Mouse (Mus musculus) heart, embryonic 10.5 days (tissue): ENCODE data around the gene Ppa1. TPM values are rescaled to one million over a fixed set of nuclear protein-coding genes. Genes with fewer than 3 reads are reported as not detected.

Source experiments
- DNase-seq: peaks from one replicate; pipeline ENCODE4 v3.0.0-alpha.2; 2017; ENCODE audit warnings: low spot score
- H3K27ac ChIP-seq: fragments of 300-500 bp; sonication (generic); 2 replicates; pipeline ENCODE4 v1.5.1; 2016; ENCODE audit warnings: mild to moderate bottlenecking
- H3K27me3 ChIP-seq: fragments of 300-500 bp; sonication (generic); 2 replicates; pipeline ENCODE4 v1.6.1; 2016; ENCODE audit warnings: mild to moderate bottlenecking; ENCODE audit not compliant: poor library complexity, insufficient read depth, severe bottlenecking
- H3K36me3 ChIP-seq: fragments of 300-500 bp; sonication (generic); 2 replicates; pipeline ENCODE4 v1.6.1; 2016; ENCODE audit warnings: mild to moderate bottlenecking, moderate library complexity
- H3K4me1 ChIP-seq: fragments of 300-500 bp; sonication (generic); 2 replicates; pipeline ENCODE4 v1.6.1; 2016; ENCODE audit warnings: mild to moderate bottlenecking
- H3K4me3 ChIP-seq: fragments of 300-500 bp; sonication (generic); 2 replicates; pipeline ENCODE4 v1.5.1; 2016; ENCODE audit warnings: mild to moderate bottlenecking, moderate library complexity
- H3K9me3 ChIP-seq: fragments of 300-500 bp; sonication (generic); 2 replicates; pipeline ENCODE4 v1.6.1; 2016; ENCODE audit warnings: mild to moderate bottlenecking, moderate library complexity
- WGBS: fragments of 180-500 bp; shearing (Covaris S2); methylation state at CpG from one replicate; pipeline ENCODE4 v1.1.7; 2016; 5-methylcytosine and 5-hydroxymethylcytosine counted together
- polyA plus RNA-seq: library from polyadenylated mRNA; unstranded; fragments of >200 nt; fragmentation: Nextera tagmentation; extraction: Ambion mirVana; gene quantifications from 2 replicates; pipeline ENCODE4 v1.2.1, GENCODE M21; 2016

Ppa1 gene
- polyA plus RNA-seq, 1 experiment from 2014 or later: 245 TPM

DNA sequence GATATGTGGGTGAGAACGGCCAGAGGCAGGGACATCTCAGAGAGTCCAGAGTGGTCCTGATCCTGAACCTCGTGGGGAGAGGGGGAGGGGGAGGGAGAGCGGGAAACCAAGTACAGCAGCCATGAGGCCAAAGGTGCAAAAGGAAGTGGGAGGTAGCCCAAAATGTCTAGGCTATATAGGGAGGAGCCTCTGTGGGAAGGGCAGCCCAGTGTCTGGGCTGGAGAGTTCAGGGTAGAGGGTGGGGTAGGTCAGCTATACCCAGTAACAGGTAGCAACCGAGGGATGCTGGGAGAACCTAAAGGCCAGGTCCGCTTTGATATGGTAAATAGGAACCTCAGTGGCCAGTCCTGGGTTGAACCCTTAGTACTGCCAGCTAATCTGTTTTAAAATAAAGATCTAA lies 23.6 kb upstream of the Ppa1 start:
- Histone ChIP-seq H3K4me3 (0 out of 2 replicates have a peak overlapping the region, but pooled peaks have one; percentile 62), H3K36me3 (no peaks in the 10 kb centered on the region), H3K27me3 (peaks cover 42% of the 10 kb centered on the region), H3K27ac (no peak overlapping the region), H3K9me3 (no peaks in the 10 kb centered on the region), H3K4me1 (peaks cover 40% of the 10 kb centered on the region)
- 26% methylated on average over 5 of the region's 5 CpGs for WGBS
- DNase-seq: no peak

DNA sequence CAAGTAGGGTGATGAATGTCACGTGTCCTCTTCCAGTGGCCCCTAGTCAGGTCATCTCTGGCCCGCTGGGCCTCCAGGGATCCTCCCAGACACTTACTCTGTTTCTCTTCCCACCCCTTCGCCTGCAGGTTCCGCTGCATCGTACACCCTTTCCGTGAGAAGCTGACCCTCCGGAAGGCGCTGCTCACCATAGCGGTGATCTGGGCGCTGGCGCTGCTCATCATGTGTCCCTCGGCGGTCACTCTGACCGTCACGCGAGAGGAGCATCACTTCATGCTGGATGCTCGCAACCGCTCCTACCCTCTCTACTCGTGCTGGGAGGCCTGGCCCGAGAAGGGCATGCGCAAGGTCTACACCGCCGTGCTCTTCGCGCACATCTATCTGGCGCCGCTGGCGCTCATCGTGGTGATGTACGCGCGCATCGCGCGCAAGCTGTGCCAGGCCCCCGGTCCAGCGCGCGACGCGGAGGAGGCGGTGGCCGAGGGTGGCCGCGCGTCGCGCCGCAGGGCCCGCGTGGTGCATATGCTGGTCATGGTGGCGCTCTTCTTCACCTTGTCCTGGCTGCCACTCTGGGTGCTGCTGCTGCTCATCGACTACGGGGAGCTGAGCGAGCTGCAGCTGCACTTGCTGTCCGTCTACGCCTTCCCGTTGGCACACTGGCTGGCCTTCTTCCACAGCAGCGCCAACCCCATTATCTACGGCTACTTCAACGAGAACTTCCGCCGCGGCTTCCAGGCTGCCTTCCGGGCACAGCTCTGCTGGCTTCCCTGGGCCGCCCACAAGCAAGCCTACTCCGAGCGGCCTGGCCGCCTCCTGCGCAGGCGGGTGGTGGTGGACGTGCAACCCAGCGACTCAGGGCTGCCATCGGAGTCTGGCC lies 22.7 kb upstream of the Ppa1 start:
- Histone ChIP-seq H3K4me1 (peaks cover 42% of the 10 kb centered on the region), H3K4me3 (peak overlapping the region; percentile 62), H3K27ac (peak overlapping the region; percentile 83), H3K27me3 (peaks cover 42% of the 10 kb centered on the region), H3K36me3 (no peaks in the 10 kb centered on the region), H3K9me3 (no peaks in the 10 kb centered on the region)
- WGBS: 2% methylated on average over 74 of the region's 74 CpGs
- no peak for DNase-seq

DNA sequence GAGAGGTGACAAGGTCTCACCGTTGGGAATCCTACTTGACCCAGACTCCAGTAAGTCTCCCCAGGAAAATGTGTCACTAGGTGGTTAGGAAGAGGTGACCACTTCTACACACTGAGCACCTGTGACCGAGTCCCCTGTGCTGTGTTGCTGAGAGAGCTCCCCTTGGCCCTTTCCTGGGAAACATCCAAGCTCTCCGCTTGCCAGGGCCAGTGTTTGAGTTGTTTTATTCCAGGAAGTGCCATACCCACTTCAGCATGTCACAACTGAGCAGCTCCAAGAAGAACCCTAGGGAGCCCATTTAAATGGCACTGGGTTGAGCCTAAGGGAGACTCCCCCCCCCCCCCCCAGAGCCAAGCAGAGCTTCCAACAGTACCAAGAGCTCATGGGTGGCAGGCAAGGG lies 21.8 kb upstream of the Ppa1 start:
- Histone ChIP-seq H3K4me1 (peaks cover 42% of the 10 kb centered on the region), H3K27me3 (peaks cover 42% of the 10 kb centered on the region), H3K27ac (peak overlapping the region; percentile 3; the same call in 1 of the 2 replicates), H3K9me3 (no peaks in the 10 kb centered on the region), H3K4me3 (peak overlapping the region; percentile 16; the same call in 1 of the 2 replicates), H3K36me3 (no peaks in the 10 kb centered on the region)
- DNase-seq: no peak
- WGBS: 85% methylated on average over 3 of the region's 3 CpGs

DNA sequence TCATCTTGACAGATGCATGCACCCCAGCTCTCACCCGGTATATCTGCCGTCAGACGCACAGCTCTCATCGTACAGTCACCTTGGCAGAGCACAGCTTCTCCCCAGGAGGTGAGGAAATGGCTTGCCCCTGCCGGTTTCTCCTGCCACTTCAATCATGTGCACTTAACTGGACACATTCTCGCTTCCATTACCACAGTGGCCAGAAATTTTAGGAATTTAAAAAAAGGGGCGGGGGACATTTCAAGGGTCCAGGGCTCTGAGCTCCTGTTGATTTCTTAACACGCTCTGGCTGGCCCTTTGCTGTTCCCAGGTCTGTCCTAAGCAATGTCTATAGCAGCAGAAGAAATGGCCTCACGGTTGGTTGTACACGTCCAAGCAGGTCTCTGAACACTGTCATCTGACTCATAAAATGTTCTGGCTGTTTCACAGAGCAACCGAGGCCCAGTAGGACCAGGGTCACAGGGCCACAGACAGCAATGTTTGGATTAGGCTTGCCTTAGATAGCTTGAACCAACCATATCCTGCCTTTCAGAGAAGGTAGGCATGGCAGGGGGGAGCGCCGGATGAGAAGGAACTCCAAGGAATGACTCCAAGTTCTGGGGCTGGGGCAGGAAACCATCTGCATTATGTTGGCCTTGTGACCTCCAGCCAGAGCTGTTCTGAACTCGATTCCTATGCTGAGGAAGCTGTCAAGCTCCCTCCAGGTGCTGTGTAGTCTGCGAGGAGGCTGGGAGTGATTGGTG lies 21.0 kb upstream of the Ppa1 start:
- WGBS: 39% methylated on average over 15 of the region's 15 CpGs
- Histone ChIP-seq H3K9me3 (no peaks in the 10 kb centered on the region), H3K36me3 (no peaks in the 10 kb centered on the region), H3K4me3 (peak overlapping the region; percentile 16; the same call in 1 of the 2 replicates), H3K27me3 (peaks cover 38% of the 10 kb centered on the region), H3K4me1 (peaks cover 42% of the 10 kb centered on the region), H3K27ac (peak overlapping the region; percentile 17)
- no peak for DNase-seq

DNA sequence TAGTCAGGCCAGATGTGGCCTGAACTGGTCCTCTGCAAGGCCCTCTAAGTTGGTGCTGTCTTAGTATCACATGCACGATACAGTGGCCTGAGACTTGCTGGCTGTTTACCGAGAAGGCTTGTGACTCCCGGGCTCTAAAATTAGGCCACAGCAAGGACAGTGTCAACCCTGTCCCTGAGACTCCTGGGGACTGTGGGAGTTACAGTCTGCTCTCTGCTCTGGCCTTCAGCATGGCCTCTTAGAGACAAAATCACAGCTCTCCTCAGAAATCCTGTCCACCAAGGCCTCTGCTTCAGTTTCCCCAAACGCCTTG lies 20.5 kb upstream of the Ppa1 start:
- no peak for DNase-seq
- Histone ChIP-seq H3K27ac (peak overlapping the region; percentile 17), H3K4me1 (peaks cover 42% of the 10 kb centered on the region), H3K27me3 (peaks cover 38% of the 10 kb centered on the region), H3K4me3 (no peak overlapping the region), H3K36me3 (no peaks in the 10 kb centered on the region), H3K9me3 (no peaks in the 10 kb centered on the region)
- 38% methylated on average over 4 of the region's 4 CpGs for WGBS

DNA sequence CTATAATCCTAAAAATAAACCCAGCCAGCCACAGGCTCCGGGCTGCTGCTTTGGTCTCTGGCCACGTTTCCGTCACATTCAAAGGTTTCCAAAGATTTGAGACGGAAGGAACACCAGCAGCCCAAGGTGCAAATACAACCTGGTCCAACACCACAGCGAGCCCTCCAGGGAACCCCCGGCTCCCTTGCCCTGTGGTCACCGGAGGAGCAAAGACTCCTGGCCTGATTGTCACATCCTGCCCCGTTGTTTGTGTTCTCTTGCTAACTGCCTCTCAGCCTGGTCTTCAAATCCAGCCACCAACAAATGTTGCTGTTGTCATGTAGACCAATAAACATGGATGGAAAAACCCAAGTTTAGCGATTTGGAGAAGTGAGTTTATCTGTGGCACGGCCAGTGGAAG lies 15.9 kb upstream of the Ppa1 start:
- 61% methylated on average over 10 of the region's 10 CpGs for WGBS
- no peak for DNase-seq
- Histone ChIP-seq H3K27ac (no peak overlapping the region), H3K36me3 (no peaks in the 10 kb centered on the region), H3K9me3 (no peaks in the 10 kb centered on the region), H3K4me3 (no peak overlapping the region), H3K27me3 (peaks cover 6% of the 10 kb centered on the region; the same call in 1 of the 2 replicates), H3K4me1 (peaks cover 13% of the 10 kb centered on the region)

DNA sequence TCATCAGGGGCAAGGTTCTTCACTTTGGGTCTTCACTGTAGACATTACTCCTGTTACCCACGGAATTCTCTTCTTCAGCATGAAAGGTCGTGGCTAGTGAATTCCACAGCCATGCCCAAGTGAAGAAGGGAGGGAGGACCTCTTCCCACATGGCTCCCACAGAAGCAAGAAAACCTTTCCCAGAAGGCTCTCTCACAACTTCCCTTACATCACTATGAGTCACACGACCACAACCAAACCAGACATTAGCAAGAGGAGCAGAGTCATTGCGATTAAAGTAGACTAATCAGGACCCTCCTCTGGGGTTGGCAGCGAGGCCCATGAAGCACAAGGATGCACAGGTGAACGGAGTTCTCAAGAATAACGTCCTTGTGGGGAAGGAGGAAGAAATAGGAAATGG lies 11.3 kb upstream of the Ppa1 start:
- Histone ChIP-seq H3K27me3 (peaks cover 6% of the 10 kb centered on the region; the same call in 1 of the 2 replicates), H3K27ac (no peak overlapping the region), H3K9me3 (no peaks in the 10 kb centered on the region), H3K4me3 (no peak overlapping the region), H3K36me3 (no peaks in the 10 kb centered on the region), H3K4me1 (no peaks in the 10 kb centered on the region)
- 74% methylated on average over 7 of the region's 7 CpGs for WGBS
- no peak for DNase-seq

DNA sequence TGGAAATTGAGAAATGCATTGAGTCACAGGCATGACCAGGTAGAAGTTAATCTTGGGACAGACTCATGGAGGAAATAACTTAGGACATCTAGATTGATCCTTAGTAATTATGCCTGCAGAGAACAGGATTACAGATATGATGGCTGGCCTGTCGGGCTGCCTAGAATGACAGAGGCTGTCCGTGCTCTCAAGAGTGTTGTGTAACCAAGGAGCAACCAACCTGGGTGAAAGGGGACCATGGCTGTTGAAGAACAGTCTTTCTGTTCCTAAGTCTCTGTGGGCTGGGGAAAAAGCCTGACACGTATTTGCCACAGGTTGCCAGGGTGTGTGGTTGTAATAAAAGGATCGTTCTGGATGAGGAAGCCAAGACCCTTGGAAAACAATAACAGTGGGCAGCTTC lies 8.0 kb upstream of the Ppa1 start:
- H3K27ac ChIP-seq: no peak overlapping the region
- H3K4me1 ChIP-seq: no peaks in the 10 kb centered on the region
- H3K27me3 ChIP-seq: peaks cover 6% of the 10 kb centered on the region; the same call in 1 of the 2 replicates
- H3K4me3 ChIP-seq: no peak overlapping the region
- no peak for DNase-seq
- H3K36me3 ChIP-seq: no peaks in the 10 kb centered on the region
- WGBS: 72% methylated on average over 4 of the region's 4 CpGs
- H3K9me3 ChIP-seq: no peaks in the 10 kb centered on the region

DNA sequence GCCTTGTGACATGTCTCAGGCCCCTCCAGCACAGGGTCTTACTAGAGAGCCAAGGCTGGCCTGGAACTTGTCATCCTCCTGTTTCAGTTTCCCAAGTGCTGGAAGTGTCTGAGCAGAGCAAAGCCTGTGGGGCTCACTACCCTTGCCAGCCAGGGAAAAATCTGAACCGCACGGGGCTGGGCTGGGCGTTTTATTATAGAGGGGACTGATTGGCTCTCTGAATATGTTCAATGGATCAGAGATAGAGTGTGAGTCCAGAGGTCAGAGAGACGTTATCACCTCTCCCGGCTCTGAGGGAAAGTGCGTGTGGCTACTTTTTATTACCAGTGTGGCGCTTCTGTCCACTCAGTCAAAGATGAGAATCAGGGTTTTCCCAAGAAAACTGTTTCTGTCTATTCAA lies 1.8 kb upstream of the Ppa1 start:
- H3K9me3 ChIP-seq: no peaks in the 10 kb centered on the region
- H3K36me3 ChIP-seq: 0 out of 2 replicates have a peak, but pooled peaks cover 1% of the 10 kb centered on the region
- peaks cover 17% of the 10 kb centered on the region for H3K4me1 ChIP-seq
- H3K4me3 ChIP-seq: no peak overlapping the region
- 54% methylated on average over 7 of the region's 7 CpGs for WGBS
- no peak overlapping the region for H3K27ac ChIP-seq
- no peak for DNase-seq
- H3K27me3 ChIP-seq: no peaks in the 10 kb centered on the region

DNA sequence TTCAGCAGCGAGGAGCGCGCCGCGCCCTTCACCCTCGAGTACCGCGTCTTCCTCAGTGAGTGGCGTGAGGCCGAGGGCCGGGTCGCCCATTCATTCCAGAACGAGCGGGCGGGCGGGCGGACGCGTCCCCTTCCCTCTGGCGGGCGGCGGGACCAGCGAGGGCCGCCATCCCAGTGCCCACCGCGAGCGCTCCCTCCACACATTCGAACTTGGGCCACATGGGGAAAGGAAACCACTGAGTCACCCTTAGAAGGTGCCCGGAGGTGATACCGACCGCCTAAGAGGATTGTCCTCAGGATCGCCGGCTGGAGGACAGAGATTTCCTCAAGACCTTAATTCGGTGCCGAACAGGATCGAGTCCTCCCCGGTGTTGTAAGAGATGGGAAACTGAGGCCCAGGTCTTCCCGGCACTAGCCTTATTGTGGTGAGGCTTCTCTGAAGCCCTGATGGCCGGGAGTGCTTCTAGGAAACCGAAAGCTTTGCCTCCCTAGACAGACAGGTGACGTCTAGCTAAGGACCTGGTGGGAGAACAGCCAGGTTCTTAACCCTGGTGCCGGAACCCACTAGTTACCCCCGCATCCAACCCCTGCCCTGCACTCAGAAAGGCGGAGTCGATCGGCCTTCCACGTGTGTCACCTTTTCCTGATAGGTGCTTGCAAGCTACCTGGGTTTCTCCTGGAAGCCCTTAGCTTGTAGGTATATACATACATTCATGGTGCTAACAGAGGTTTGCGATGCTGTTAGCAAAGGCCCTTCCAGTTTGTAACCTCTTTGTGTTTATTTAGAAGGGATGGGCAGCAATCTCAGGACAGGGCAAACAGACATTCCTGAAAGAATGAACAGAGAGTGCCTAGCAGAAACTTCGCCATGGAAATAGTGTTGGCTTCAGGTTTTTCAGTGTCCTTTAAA lies 639 bp downstream of the Ppa1 start:
- no peak for DNase-seq
- peaks cover 17% of the 10 kb centered on the region for H3K4me1 ChIP-seq
- peaks cover 25% of the 10 kb centered on the region for H3K36me3 ChIP-seq
- peak overlapping the region; percentile 90 for H3K4me3 ChIP-seq
- 1% methylated on average over 47 of the region's 49 CpGs for WGBS
- H3K27me3 ChIP-seq: no peaks in the 10 kb centered on the region
- no peaks in the 10 kb centered on the region for H3K9me3 ChIP-seq
- peak overlapping the region; percentile 96 for H3K27ac ChIP-seq

DNA sequence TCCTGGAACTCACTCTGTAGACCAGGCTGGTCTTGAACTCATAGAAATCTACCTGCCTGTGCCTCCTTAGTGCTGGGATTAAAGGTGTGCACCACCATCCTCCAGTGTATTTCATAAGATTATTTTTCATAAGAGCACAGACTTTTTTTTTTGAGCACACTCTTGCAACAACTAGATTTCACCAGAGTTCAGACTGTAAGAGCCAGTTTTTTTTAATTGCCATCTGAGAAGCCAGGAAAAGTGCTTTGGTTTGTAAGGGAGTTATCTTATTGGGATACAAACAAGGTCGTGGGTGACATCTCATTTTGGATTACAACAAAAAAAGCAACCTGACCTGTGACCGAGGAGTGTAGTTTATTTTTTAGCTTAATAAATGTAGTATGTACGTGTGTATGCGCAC lies 5.8 kb downstream of the Ppa1 start:
- H3K27ac ChIP-seq: no peak overlapping the region
- no peaks in the 10 kb centered on the region for H3K9me3 ChIP-seq
- 87% methylated on average over 4 of the region's 4 CpGs for WGBS
- H3K4me3 ChIP-seq: no peak overlapping the region
- H3K36me3 ChIP-seq: peaks cover 35% of the 10 kb centered on the region
- DNase-seq: no peak
- H3K4me1 ChIP-seq: peaks cover 4% of the 10 kb centered on the region; the same call in 1 of the 2 replicates
- H3K27me3 ChIP-seq: no peaks in the 10 kb centered on the region

DNA sequence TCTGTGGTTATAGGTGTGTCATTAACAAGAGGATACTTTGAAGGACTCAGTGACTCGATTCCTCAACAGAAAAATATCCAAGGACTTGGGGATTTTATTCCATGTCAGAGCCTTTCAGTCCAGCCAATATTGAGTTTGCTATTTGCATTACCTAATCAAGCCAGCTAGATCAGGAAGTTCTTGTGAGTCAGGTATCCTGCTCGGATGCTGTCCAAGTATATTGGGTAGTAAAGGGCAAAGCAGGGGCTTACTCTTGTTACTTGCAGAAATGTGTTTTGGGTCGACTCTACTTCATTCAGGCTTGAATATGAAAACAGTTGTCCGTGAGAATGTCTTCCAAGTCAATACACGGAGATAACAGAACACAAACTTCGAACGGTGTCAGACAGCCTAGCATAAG lies 6.3 kb downstream of the Ppa1 start:
- Histone ChIP-seq H3K36me3 (peaks cover 41% of the 10 kb centered on the region), H3K9me3 (no peaks in the 10 kb centered on the region), H3K4me1 (no peaks in the 10 kb centered on the region), H3K4me3 (no peak overlapping the region), H3K27me3 (no peaks in the 10 kb centered on the region), H3K27ac (no peak overlapping the region)
- WGBS: 91% methylated on average over 7 of the region's 7 CpGs
- DNase-seq: no peak
